Mouse (Mus musculus) lung, embryonic 16.5 days (tissue): ENCODE results near the gene Tatdn2. TPM values are rescaled to one million over a fixed set of nuclear protein-coding genes. Genes with fewer than 3 reads are reported as not detected.

Source experiments
- ATAC-seq: fragments of 200-750 bp; cut with Nextera tagmentation; 2 replicates; pipeline ENCODE4 v1.8.0; 2017; ENCODE audit warnings: low read depth, mild to moderate bottlenecking, moderate library complexity
- H3K27ac ChIP-seq: fragments of 300-500 bp; sonication (generic); 2 replicates; pipeline ENCODE4 v1.5.1; 2014; ENCODE audit warnings: mild to moderate bottlenecking, control low read depth, low read length
- H3K27me3 ChIP-seq: fragments of 300-500 bp; sonication (generic); 2 replicates; pipeline ENCODE4 v1.6.1; 2014; ENCODE audit warnings: low read depth, low read length, mixed read lengths; ENCODE audit not compliant: control insufficient read depth, insufficient read depth
- H3K36me3 ChIP-seq: fragments of 300-500 bp; sonication (generic); 2 replicates; pipeline ENCODE4 v1.6.1; 2014; ENCODE audit warnings: low read length; ENCODE audit not compliant: control insufficient read depth, insufficient read depth
- H3K4me1 ChIP-seq: fragments of 300-500 bp; sonication (generic); replicated peaks from 2 replicates; pipeline ENCODE4 v1.6.1; 2014; ENCODE audit warnings: low read length, mixed read lengths; ENCODE audit not compliant: control insufficient read depth, insufficient read depth
- H3K4me2 ChIP-seq: fragments of 300-500 bp; sonication (generic); 2 replicates; pipeline ENCODE4 v1.6.1; 2014; ENCODE audit warnings: low read depth, low read length, control low read depth
- H3K4me3 ChIP-seq: fragments of 300-500 bp; sonication (generic); 2 replicates; pipeline ENCODE4 v1.5.1; 2014; ENCODE audit warnings: mild to moderate bottlenecking, low read length, control low read depth
- H3K9ac ChIP-seq: fragments of 300-500 bp; sonication (generic); 2 replicates; pipeline ENCODE4 v1.6.1; 2014; ENCODE audit warnings: low read length, control low read depth
- H3K9me3 ChIP-seq: fragments of 300-500 bp; sonication (generic); 2 replicates; pipeline ENCODE4 v1.6.1; 2016; ENCODE audit warnings: low read length; ENCODE audit not compliant: control insufficient read depth
- WGBS: fragments of 180-500 bp; shearing (Covaris S2); extraction: QIAGEN DNeasy Blood & Tissue Kit; methylation state at CpG from one replicate; pipeline ENCODE4 v1.1.7; 2014; 5-methylcytosine and 5-hydroxymethylcytosine counted together
- polyA plus RNA-seq: library from polyadenylated mRNA; unstranded; fragments of >200 nt; fragmentation: Nextera tagmentation; extraction: Ambion mirVana; gene quantifications from 2 replicates; pipeline ENCODE4 v1.2.1, GENCODE M21; 2015

The Tatdn2 gene
- polyA plus RNA-seq, 1 experiment from 2014 or later = 0.46 TPM

- ATAC-seq = peak; percentile 81
- Histone ChIP-seq H3K9me3 (no peaks in the 10 kb centered on the region), H3K4me2 (no peak overlapping the region), H3K27ac (no peak overlapping the region), H3K27me3 (no peaks in the 10 kb centered on the region), H3K36me3 (no peaks in the 10 kb centered on the region), H3K9ac (no peak overlapping the region), H3K4me3 (no peak overlapping the region), H3K4me1 (no peaks in the 10 kb centered on the region)
- WGBS = 20% methylated on average over 4 of the region's 4 CpGs
Measured at GRCm38 (mm10) chr6:113681271-113681670, 15.6 kb upstream of the Tatdn2 start.

- H3K4me2 ChIP-seq = no peak overlapping the region
- no peaks in the 10 kb centered on the region for H3K27me3 ChIP-seq
- H3K4me3 ChIP-seq = no peak overlapping the region
- no peak for ATAC-seq
- whole genome bisulfite sequencing = 85% methylated on average over 10 of the region's 10 CpGs
- H3K9ac ChIP-seq = no peak overlapping the region
- H3K27ac ChIP-seq = no peak overlapping the region
- no peaks in the 10 kb centered on the region for H3K36me3 ChIP-seq
- no peaks in the 10 kb centered on the region for H3K9me3 ChIP-seq
- peaks cover 2% of the 10 kb centered on the region; the same call in 1 of the 2 replicates for H3K4me1 ChIP-seq
Measured at GRCm38 (mm10) chr6:113683081-113683825, 13.6 kb upstream of the Tatdn2 start.

GRCm38 (mm10) chr6:113686551-113687125, 10.2 kb upstream of the Tatdn2 start:
- Histone ChIP-seq H3K9me3 (no peaks in the 10 kb centered on the region), H3K4me1 (peaks cover 17% of the 10 kb centered on the region), H3K4me2 (peak overlapping the region; percentile 58), H3K9ac (peak overlapping the region; percentile 59), H3K27ac (peak overlapping the region; percentile 94), H3K36me3 (no peaks in the 10 kb centered on the region), H3K27me3 (no peaks in the 10 kb centered on the region), H3K4me3 (peak overlapping the region; percentile 37)
- ATAC-seq = peak; percentile 82
- 49% methylated on average over 8 of the region's 8 CpGs for WGBS

- peak overlapping the region; percentile 51; the same call in 1 of the 2 replicates for H3K4me2 ChIP-seq
- H3K9ac ChIP-seq = peak overlapping the region; percentile 21
- 17% methylated on average over 7 of the region's 7 CpGs for WGBS
- H3K27ac ChIP-seq = peak overlapping the region; percentile 79
- no peaks in the 10 kb centered on the region for H3K36me3 ChIP-seq
- peak; percentile 13 for ATAC-seq
- H3K9me3 ChIP-seq = no peaks in the 10 kb centered on the region
- H3K4me3 ChIP-seq = no peak overlapping the region
- H3K27me3 ChIP-seq = no peaks in the 10 kb centered on the region
- peaks cover 17% of the 10 kb centered on the region for H3K4me1 ChIP-seq
Measured at GRCm38 (mm10) chr6:113690008-113690399, 6.8 kb upstream of the Tatdn2 start.

GRCm38 (mm10) chr6:113690400-113691083, 6.3 kb upstream of the Tatdn2 start:
- Histone ChIP-seq H3K4me1 (peaks cover 17% of the 10 kb centered on the region), H3K9me3 (no peaks in the 10 kb centered on the region), H3K27me3 (no peaks in the 10 kb centered on the region), H3K4me3 (peak overlapping the region; percentile 23), H3K27ac (peak overlapping the region; percentile 79), H3K36me3 (no peaks in the 10 kb centered on the region), H3K9ac (peak overlapping the region; percentile 60), H3K4me2 (peak overlapping the region; percentile 51)
- WGBS = under 1% methylated on average over 14 of the region's 14 CpGs
- peak; percentile 81 for ATAC-seq

GRCm38 (mm10) chr6:113691084-113691462, 5.8 kb upstream of the Tatdn2 start:
- H3K9ac ChIP-seq = peak overlapping the region; percentile 60
- no peaks in the 10 kb centered on the region for H3K36me3 ChIP-seq
- ATAC-seq = no peak
- peak overlapping the region; percentile 79 for H3K27ac ChIP-seq
- H3K4me1 ChIP-seq = peaks cover 22% of the 10 kb centered on the region
- H3K9me3 ChIP-seq = no peaks in the 10 kb centered on the region
- no peaks in the 10 kb centered on the region for H3K27me3 ChIP-seq
- peak overlapping the region; percentile 51 for H3K4me2 ChIP-seq
- peak overlapping the region; percentile 23 for H3K4me3 ChIP-seq
- 57% methylated on average over 4 of the region's 4 CpGs for WGBS

GRCm38 (mm10) chr6:113692661-113693133, 4.2 kb upstream of the Tatdn2 start:
- Histone ChIP-seq H3K9ac (no peak overlapping the region), H3K4me1 (peaks cover 22% of the 10 kb centered on the region), H3K9me3 (no peaks in the 10 kb centered on the region), H3K4me3 (no peak overlapping the region), H3K27ac (no peak overlapping the region), H3K36me3 (no peaks in the 10 kb centered on the region), H3K4me2 (no peak overlapping the region), H3K27me3 (no peaks in the 10 kb centered on the region)
- ATAC-seq = no peak
- 79% methylated on average over 5 of the region's 5 CpGs for WGBS

GRCm38 (mm10) chr6:113693377-113693776, 3.5 kb upstream of the Tatdn2 start:
- 86% methylated on average over 5 of the region's 5 CpGs for WGBS

GRCm38 (mm10) chr6:113695203-113695602, 1.6 kb upstream of the Tatdn2 start:
- H3K4me1 ChIP-seq = peaks cover 27% of the 10 kb centered on the region

More at GRCm38 (mm10) chr6:113693377-113693776, 3.5 kb upstream of the Tatdn2 start:
- Histone ChIP-seq H3K9ac (no peak overlapping the region), H3K4me3 (no peak overlapping the region), H3K4me1 (peaks cover 25% of the 10 kb centered on the region), H3K36me3 (no peaks in the 10 kb centered on the region), H3K27me3 (no peaks in the 10 kb centered on the region), H3K4me2 (no peak overlapping the region), H3K9me3 (no peaks in the 10 kb centered on the region), H3K27ac (no peak overlapping the region)
- no peak for ATAC-seq

More at GRCm38 (mm10) chr6:113695203-113695602, 1.6 kb upstream of the Tatdn2 start:
- ATAC-seq = no peak
- Histone ChIP-seq H3K4me3 (no peak overlapping the region), H3K27ac (no peak overlapping the region), H3K9me3 (no peaks in the 10 kb centered on the region), H3K9ac (no peak overlapping the region), H3K27me3 (no peaks in the 10 kb centered on the region), H3K4me2 (no peak overlapping the region), H3K36me3 (no peaks in the 10 kb centered on the region; the same call in 1 of the 2 replicates)
- 69% methylated on average over 1 of the region's 1 CpGs for WGBS
